Mouse (Mus musculus): ENCODE results near the gene Ttll10. TPM values are rescaled to one million over a fixed set of nuclear protein-coding genes. Genes with fewer than 3 reads are reported as not detected.

Gene Ttll10
- total RNA-seq (2022), result under 1 TPM; 0.30 to 0.64 (median 0.44) TPM

DNA sequence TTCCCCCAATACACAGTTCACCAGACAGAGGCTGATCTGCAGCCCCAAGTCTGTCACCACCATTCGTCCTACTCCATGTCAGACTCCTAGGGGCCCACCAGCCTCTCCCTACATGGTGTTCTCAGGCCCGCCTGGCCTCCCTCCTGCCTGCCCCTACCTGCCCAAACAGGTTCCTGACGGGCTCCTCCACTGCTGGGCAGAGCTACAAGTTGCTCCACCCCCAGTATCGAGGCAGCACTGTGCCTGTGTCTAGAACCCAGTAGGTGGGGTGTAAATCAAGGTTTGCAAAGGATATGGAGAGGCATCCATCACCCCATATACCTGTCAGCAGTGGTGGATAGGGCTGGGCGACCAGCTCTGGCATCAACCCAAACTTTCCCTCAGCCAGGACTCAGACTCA lies at the start of gene Ttll10:
Ttll10 (minus strand) TSS at position 154 of the 400 bp plus-strand sequence.
- no peak for DNase-seq (ENCODE audit: low spot score in 2 of 2)

DNA sequence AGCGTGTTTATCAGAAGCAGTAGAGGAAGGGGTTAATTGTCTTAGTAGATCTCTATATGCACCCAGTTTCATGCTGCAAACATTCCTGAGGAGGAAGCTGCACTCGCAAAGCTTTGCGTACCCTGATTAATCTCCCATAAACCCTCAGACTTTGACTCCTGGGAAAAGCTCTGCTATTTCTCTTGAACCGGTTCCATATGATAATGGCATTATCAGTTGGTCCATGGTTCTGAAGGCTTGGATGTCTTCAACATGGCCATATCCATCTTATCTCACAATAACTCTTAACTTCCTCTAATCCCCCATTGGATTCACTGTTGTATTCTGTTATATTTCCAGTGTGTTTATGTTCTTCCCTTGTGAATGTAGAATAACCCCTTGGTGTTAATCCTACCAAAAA lies 44.1 kb upstream of the Ttll10 start:
- DNase-seq (ENCODE audit: low spot score in 2 of 2), result no peak

DNA sequence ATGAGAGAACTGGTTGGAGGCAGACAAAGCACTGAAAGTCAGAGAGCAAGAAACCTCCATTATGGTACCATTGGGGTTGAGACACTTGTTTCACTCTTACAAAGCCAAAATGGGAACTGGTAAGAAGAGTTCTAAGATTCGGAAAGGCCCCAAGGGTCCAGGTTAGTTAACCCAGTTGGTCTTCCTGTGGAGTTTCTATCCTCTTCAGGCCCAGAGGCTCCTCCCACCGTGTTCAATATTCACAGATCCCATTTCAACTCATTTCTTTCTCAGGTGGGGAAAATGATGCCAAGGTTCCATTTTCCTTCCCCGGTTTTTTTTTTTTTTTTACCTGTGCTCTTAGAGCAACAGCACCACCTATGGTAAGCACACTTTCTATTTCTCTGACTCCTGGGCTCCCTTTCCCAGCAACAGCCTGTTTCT lies 42.3 kb upstream of the Ttll10 start:
- DNase-seq (ENCODE audit: low spot score in 2 of 2), result no peak

DNA sequence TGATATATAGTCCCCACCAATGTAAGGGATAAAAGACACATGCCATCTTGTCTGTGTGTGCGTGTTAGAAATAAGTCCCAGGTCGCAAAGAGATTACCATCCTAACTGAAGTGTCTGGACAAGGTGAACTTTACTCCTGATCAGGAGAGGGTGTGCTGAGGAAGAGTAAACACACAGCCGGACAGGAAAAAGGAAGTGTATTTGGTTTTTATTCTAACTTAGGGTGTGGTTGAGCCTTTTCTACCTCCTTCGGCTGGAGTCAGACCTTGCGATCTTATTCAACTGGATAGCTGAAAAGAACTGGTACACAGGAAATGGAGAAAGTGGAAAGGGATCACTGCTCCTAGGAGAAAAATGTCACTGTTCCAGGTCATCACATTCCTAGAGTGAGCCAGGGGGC lies 41.3 kb upstream of the Ttll10 start:
- DNase-seq (ENCODE audit: low spot score in 2 of 2), result no peak

DNA sequence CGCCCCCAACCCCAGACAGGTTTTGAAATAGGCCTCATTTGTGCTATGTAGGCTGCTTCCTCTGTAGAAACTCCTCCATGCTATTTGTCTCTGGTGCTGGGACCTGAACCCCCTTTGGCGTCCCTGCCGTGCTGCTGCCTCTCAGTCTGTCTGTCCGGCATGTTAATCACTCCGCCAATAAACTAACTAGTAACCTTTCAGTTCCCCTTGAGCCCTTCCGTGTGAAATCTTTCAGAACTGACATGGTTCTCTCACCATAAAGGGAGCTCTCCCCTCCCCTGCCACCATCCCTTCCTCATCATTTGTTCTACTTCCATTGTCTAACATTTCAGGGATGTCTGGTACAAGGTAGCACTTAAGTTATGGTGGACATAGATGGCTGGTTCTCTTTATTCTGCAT lies 40.2 kb upstream of the Ttll10 start:
- DNase-seq (ENCODE audit: low spot score in 2 of 2), result no peak

DNA sequence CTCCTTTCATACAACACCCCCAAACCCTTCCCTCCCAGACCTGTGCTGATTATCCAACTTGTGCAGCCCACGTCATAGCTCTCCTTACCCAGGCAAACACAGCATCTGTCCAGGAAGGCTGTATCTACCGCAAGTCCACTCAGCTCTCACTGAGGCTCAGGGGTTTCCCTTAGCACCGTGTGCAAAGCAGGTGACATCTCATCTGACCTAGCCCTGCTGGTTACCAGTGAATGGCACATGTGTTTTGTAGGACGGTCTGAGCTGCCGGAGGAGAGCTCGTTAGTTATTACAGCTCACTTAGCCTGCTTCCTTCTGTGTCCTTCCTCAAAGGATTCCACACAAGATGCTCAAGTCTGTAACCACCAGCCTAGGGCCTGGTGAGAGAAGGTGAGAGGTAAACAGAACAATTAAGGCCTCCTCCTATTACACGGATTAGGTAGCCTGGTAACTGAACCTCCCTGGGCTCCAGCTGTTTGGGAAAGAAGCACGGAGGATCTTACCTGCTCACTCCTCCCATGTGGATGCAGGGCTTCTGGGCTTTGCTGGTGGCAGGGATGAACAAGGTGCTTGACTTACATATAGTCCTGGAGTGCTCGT lies 38.7 kb upstream of the Ttll10 start:
- no peak for DNase-seq (ENCODE audit: low spot score in 2 of 2)

DNA sequence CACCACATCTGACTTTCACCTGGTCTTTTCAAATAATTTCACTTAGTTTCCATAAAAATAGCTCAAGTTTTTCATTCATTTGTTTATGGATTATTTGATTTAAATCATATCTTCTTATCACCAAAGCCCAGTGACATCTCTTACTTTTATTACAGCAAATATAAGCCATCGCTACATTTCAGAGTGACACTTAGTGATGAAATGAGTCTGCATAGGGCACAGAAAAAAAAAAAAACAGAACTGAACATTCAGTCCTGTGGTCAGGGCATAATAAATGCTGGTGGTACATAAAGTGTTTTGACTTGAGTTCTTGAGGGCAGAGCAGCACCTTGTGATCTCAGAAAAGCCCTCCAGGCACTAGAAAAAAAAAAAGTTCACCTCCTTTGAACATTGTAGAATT lies 37.0 kb upstream of the Ttll10 start:
- DNase-seq (ENCODE audit: low spot score in 2 of 2), result no peak

DNA sequence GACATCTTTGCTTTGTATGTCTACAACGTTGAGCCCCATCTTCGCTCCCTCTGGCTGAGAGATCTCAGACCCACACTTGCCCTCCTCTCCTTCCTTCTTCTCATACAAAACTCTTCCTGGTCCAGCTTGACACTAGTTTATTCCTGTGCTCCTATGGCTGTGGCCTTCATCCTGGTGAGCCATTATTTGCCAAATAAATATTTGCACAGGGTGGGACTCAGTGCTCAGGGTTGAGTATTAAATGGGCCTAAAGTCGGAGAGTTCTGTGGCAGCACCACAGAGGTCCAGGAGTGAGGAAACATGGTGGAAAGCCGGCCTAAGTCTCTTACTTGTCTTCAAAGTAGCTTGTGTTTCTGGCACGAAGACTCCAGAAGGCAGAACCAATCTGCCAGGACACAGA lies 34.5 kb upstream of the Ttll10 start:
- DNase-seq (ENCODE audit: low spot score in 2 of 2), result no peak

DNA sequence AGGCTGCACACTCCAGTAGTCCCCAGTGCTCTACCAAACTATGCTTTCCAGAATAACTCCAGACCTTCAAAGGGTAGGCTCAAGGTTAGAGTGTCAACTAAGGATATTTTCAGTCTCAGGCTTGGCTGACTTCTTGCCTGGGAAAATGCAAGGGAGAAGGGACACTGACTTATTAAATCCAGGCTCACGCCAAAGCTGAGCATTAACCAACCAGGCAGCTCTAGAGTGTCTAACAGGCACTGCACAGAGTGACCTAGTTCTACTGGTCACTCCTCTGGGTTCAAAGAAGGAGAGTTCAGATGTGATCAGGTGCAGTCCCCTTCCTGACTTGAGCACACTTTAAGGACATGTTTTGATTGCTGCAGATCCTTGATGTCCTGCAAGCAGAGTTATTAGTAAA lies 33.6 kb upstream of the Ttll10 start:
- DNase-seq (ENCODE audit: low spot score in 2 of 2), result no peak

DNA sequence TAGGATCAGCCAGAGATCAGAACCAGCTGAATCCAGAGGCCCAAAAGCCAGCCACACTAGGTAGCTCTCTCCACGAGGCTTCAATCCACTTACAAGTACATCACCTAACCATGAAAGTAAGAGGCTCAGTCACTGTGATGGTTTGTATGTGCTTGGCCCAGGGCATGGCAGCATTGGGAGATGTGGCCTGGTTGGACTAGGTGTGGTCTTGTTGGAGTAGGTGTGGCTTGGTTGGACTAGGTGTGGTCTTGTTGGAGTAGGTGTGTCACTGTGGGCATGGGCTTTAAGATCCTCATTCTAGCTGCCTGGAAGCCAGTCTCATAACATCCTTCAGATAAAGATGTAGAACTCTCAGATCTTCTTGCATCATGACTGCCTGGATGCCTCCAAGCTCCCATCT lies 32.0 kb upstream of the Ttll10 start:
- DNase-seq (ENCODE audit: low spot score in 2 of 2), result no peak

DNA sequence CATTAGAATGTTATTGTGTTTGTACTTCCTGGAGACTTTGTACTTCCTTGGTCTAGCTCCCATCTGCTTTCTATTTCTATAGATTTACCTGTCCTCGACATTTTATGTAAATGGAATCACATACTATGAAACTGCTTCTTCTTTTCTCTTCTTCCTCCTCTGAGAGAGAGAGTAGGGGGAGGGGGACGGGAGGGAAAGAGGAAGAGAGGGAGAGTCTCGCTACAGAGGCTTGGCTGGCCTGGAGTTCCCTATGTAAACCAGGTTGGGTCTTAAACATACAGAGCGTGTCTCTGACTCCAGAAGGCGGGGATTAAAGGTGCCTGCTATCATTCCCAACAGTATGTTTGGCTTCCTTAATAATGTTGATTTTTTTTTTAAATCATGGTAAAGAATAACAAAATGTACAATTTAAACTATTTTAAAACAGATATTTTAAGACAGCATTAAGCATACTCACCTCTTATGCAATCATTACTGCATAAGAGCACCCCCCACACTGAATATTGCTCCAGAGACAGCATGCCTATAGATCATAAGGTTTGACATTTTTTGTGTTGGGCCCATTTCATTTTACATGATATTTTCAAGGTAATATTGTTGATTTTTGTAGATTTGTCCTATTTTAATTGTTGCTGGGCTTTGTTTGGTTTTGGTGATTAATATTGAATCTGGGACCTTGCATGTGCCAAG lies 28.3 kb upstream of the Ttll10 start:
- no peak for DNase-seq (ENCODE audit: low spot score in 2 of 2)

DNA sequence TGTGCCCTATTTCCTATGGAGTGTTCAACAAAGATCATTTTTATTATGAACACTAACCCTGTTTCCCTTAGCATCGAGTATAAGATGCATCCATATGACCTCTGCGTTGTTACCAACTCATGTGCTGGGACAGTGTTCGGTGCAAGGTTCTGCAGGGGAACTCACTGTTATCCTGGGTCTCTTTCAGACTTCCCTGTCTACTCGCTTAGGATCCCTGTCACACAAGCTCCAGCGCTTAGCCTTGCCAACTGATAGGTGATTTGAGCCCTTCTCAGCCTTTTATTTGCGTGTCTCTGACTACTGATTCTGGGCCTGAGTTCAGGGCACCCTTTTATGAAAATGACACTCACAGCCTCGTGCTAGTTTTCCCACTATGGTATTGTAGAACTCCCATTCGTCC lies 26.0 kb upstream of the Ttll10 start:
- DNase-seq (ENCODE audit: low spot score in 2 of 2), result no peak

DNA sequence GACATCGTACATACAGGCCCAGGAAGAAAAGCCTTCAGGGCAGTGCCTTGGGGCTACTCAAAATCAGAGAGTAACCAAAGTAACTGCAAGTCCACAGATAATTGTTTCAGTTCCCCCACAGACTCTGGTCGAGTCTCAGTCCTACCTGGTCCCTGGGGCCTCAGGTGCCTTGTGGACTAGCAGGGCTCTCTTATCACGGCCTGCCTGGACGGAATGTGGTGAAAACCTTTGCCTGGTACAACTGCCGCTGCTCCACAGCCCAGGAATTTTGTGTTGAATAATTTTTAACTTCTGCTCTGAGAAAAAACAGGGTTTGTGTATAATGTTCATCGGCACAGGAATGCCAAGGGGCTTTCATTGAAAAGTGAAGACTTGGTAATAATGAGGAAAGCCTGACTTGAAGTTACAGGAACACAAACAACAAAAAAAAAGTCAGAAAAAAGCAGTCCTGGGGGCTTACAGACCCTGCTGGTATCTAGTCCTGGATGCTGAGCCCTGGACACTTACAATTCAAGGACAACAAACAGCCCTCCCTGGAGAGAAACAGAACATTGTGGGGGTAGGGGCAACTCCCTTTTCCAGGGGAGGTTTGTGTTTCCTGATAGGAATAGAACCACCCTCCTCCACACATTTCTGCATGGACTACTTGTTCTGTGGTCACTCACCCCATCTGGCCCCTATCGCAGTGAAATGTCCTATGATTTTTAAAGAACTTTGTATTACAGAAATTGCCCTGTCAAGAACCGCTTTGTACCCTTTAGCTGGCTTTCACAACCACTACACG lies 25.1 kb upstream of the Ttll10 start:
- no peak for DNase-seq (ENCODE audit: low spot score in 2 of 2)

DNA sequence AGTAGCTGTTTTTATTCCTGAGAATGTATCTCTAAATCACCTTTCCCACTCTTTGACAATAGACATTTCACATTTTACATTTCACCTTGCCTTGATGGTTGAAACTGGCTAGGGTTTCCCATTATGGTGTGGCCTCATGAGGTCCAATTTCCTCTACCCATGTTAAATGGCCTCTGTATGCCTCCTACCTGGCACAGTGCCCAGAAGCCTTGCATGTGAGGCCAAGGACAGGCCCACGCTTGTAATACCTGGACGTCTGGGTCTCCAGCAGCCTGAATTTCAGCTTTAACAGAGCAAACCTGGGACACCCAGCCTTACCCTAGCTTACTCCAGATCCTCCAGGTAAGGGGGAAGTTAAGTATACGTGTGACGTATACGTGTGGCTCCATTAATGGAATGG lies 24.1 kb upstream of the Ttll10 start:
- DNase-seq (ENCODE audit: low spot score in 2 of 2), result no peak

DNA sequence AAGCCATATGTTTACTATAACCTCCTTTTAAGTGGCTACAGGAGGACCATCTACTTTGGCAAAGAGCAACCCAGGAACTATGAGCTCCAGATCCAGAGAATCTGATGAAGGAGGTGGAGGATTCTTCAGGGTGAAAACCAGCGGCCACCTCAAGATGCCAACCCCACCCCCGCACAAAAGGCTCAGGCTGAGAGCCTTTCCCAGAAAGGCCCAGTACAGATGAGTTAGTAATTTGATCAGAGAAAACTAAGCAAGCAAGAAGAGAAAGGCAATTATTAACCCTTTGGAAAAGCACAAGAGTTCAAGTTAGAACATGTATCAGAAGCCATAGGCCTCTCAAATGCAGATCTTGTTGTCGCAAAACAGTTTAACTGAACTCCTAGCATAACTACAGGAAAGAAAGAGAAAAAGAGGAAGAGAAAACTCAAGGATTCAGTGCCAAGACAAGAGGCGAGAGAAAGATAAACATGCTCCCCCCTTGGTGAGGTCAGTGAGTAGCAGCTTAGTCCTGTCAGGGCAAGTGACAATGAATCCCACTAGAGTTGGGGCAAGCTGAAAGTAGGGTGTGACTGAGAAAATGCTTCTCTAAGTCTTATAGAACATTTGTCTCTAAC lies 23.5 kb upstream of the Ttll10 start:
- no peak for DNase-seq (ENCODE audit: low spot score in 2 of 2)

DNA sequence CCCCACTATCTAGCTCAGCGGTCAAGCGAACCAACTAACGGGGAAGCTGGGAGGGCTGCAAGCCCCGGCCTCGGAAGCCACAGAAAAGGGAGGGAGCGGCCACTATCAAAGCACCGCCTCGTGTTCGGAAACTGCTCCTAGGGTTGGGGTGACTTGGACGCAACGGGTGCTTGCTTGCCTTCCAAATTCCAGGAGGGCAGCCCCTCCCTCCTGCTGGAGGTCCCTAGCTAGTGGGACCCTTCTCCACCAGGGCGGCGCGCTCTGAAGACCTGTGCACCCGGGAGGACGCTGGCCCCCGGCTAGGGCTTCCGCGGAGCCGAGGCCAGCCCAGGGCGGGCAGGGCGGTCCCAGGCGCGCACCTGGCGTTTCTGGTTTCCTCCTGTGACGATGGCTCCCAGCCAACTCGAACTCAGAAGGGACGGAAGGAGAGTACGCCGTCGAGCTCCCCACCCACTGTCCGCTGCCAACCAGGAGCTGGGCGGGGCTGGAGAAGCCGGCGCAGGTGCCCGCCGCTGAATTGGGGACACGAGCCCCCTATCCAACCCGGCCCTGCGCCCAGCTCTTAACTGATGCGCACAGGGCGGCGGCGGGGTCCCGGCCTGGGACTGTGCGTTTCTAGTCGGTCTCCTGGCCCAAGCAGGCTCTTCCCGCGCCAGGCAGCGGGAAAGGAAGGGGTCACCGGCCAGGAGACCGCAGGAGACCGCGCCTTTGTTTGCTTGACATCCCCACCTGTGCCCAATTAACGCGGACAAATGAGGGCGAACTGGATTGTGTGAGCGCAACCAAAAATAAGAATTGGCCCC lies 18.5 kb upstream of the Ttll10 start:
- no peak for DNase-seq (ENCODE audit: low spot score in 2 of 2)

DNA sequence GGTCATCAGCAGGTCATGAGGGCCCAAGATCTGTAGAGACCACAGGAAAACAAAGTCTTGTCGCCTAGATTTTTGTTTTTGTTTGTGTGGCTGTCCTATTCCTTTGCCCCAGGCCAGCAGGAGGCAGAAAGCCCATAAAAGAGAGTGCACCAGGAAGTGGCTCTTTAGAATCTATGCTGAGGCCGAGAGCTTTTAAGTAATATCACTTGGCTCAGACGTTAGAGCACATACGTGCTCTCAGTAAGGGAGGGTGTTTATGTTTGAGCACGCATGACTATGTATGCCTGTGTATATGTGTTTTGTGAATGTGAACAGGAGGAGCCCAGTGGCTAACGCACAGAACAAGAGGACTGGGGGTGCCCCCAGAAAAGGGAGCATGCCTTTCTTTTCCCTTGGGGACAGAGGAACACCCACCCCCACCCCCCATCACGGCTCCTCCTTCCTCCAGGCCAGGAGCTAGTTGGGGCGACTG lies 17.7 kb upstream of the Ttll10 start:
- DNase-seq (ENCODE audit: low spot score in 2 of 2), result no peak

DNA sequence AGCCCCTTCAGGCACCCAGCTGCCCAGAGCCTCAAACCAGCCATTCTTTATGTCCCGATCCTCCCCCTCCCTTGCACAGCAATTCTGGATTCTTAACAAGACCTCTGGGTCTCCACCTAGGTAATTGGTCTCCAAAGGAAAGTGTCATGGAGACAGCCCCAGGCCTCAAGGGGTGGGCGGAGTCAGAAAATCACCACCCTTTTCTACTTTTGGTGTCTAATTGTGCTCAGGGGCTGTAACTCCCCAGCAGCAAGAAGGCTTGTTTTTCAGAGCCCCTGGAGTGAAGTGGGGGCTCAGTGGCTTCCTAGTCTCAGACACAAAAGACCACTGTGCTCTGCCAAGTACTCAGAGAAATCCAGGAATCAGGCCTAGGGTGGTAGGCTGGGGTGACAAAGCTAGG lies 11.5 kb upstream of the Ttll10 start:
- DNase-seq (ENCODE audit: low spot score in 2 of 2), result no peak

DNA sequence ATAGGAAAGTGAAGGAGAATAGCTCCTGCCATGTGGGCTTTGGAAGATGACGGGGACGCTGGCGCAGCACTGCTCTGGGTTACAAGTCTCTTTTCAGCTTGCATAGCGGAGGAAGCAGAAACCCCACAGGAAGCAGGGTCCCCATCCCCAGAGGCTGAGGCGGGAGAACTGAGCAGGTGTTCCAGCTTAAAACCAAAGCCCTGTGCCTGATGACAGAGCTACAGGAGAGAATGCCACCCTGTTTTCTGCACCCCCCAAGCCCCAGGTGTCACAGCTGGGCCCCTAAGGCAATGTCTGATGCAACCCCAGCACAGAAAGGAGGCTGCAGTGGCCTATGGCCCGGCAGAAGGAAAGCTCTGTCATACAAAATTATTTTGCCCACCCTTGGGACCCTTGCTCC lies 11.1 kb upstream of the Ttll10 start:
- DNase-seq (ENCODE audit: low spot score in 2 of 2), result no peak

DNA sequence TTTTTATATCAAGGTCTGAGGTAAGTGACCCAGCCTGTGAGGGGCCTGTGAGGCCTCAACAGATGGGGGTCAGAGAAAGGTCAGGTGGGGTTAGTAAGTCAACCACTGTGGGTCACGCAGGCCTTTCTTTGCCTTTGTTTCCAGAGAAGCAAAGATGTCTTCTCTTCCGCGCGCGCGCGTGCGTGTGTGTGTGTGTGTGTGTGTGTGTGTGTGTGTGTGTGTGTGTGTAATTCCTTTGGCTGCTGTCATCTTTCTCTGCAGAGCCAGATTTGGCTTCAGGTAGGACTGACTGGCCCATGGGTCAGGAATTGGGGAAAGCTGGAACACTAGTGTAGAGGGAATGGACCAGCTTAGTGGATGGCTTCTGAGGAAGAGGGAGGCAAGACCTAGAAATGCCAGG lies 10.5 kb upstream of the Ttll10 start:
- no peak for DNase-seq (ENCODE audit: low spot score in 2 of 2)

DNA sequence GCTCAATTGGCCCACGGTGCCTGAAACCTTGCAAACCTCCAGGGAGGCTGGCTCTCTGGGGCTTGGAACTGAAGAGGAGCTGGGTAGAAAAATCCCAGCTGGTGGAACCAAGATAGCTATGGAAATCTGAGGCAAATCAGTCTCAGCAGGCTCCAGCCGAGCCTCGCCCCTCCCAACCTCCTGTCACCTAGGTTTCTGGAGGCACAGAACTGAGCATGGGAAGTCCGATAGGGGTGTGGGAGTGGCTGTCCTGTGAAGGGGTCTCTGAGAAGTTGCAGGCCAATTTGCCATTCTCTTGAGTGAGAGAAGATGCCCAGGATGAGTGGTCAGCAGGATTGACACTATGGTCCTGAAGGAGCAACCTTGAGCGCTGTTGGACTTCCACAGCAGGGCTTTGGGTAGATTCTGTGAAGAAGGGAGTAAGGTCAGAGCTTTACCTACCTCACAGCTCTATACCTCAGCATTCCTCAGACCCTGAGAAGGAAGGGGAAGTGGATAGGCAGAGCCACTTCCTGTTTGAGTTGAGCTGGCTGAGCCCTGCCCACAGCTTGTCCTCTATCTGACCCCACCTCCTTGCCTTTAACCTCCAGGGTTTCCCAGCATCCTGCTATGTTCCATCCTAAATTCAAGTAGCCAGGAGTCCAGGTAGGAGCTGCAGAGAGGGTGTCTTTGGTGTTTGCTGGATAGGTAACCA lies 8.2 kb upstream of the Ttll10 start:
- no peak for DNase-seq (ENCODE audit: low spot score in 2 of 2)
